Mouse (Mus musculus) C2C12 (cell line): Measurements from ENCODE around the gene Dclk3.

Experiments used
- CTCF ChIP-seq: IDR thresholded peaks from one replicate; pipeline ENCODE4 v1.5.1; 2011; ENCODE audit not compliant: control insufficient read depth, insufficient read depth, insufficient read length
- MAX ChIP-seq: IDR thresholded peaks from one replicate; pipeline ENCODE4 v1.6.1; 2011; ENCODE audit warnings: mild to moderate bottlenecking, control low read depth
- MYOD1 ChIP-seq: IDR thresholded peaks from one replicate; pipeline ENCODE4 v1.6.1; 2011; ENCODE audit warnings: low read depth; ENCODE audit not compliant: control insufficient read depth, insufficient read length
- MYOG ChIP-seq: IDR thresholded peaks from one replicate; pipeline ENCODE4 v1.6.1; 2011; ENCODE audit not compliant: control insufficient read depth, insufficient read length; ENCODE audit errors: extremely low read depth
- USF1 ChIP-seq: IDR thresholded peaks from one replicate; pipeline ENCODE4 v1.6.1; 2011; ENCODE audit warnings: low read depth, mild to moderate bottlenecking, control low read depth, moderate library complexity

- no peak for TF ChIP-seq CTCF
- no peak for TF ChIP-seq MYOD1
- TF ChIP-seq MAX: no peak
- no peak for TF ChIP-seq USF1
- TF ChIP-seq MYOG: no peak
These were observed 26.3 kb upstream of the Dclk3 start for GRCm38 (mm10) chr9:111412471-111413160.
